Mouse (Mus musculus): ENCODE measurements at regions not wholly inside any gene's neighbourhood (a gene's known extent, or its start where the extent isn't known, plus 50 kb on each side); places are given as distances from the start of the nearest gene placed in this dataset.

DNA sequence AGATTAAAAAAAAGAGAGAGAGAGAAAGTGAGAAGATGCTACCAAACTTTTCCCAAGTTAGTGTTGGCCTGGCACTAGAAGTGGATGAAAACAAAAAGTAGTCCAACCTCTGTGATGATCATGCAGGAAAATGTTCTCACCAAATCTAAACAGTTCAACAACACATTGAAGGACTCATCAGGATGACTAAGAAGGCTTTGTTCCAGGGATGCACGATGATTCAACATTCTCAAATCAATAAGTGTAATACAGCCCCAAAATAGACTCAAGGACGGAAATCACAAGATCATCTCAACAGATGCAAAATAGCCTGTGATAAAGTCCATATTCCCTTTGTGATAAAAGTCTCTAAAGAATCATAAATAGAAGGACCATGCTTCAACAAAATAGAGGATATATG, 106.3 kb downstream of the Cysltr2 start:
- Histone ChIP-seq H3K9ac (no peak overlapping the region), H3K4me2 (replicated peaks) (no peak overlapping the region), H3K27me3 (replicated peaks) (no peaks in the 10 kb centered on the region), H3K36me3 (no peaks in the 10 kb centered on the region), H3K4me1 (replicated peaks) (no peaks in the 10 kb centered on the region), H3K9me3 (no peaks in the 10 kb centered on the region), H3K27ac (no peak overlapping the region), H3K4me3 (replicated peaks) (no peak overlapping the region)
- no peak for ATAC-seq
- WGBS = 74% methylated on average over 2 of the region's 2 CpGs

DNA sequence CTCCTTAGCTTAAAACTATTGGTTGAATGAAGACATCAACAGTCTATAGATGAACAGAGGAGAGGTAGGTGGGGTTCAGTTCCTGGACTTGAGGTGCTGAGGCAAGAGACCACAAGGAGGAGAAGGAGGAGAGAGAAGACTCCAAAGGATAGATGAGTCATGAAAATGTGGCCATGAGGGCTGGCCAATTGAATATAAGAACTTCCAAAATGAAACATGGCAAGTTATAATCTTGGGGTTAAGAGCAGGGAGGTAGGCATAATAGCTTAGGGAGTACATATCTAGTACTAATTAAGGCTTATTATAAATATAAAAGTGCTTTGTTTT, 109.9 kb downstream of the Cysltr2 start:
- no peak overlapping the region for H3K9ac ChIP-seq
- H3K4me1 ChIP-seq (replicated peaks) = no peaks in the 10 kb centered on the region
- ATAC-seq = no peak
- no peaks in the 10 kb centered on the region for H3K9me3 ChIP-seq
- no peak overlapping the region for H3K27ac ChIP-seq
- H3K4me2 ChIP-seq (replicated peaks) = no peak overlapping the region
- no peaks in the 10 kb centered on the region for H3K27me3 ChIP-seq (replicated peaks)
- no peaks in the 10 kb centered on the region for H3K36me3 ChIP-seq
- H3K4me3 ChIP-seq (replicated peaks) = no peak overlapping the region

DNA sequence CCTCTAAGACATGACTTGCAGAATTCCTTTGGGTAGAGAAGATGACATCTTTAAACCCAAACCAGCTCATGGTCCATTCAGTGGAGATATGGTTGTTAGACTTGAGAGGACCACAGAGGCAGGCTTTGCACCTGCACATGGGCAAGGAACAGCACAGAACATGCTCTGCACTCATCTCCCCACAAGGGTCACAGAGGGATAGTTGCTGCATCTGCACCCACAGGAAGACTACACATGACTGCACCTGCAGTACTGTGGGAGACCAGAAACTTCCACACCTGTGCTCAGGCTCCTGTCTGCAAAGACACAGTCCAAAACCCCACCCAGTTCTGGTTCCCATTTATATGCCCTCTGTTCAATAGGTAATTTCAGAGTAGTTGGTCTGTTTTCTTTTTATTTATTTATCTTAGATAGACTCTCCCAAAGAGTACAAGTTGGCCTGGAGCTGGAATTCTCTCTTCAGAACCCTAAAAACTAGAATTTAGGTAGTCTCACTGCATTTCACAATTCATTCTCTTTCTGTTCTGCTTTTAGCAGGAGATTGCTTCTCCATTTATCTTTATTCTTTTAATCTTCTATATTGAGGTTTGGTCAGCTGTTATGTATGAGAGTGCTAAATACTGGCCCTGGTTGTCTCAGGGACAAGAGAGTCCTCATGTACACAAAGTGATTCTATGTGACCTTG, 110.4 kb downstream of the Cysltr2 start:
- H3K4me1 ChIP-seq (replicated peaks) = no peaks in the 10 kb centered on the region
- no peak overlapping the region for H3K4me3 ChIP-seq (replicated peaks)
- no peak overlapping the region for H3K4me2 ChIP-seq (replicated peaks)
- no peak overlapping the region for H3K9ac ChIP-seq
- no peaks in the 10 kb centered on the region for H3K36me3 ChIP-seq
- no peak overlapping the region for H3K27ac ChIP-seq
- H3K9me3 ChIP-seq = no peaks in the 10 kb centered on the region
- ATAC-seq = no peak
- H3K27me3 ChIP-seq (replicated peaks) = no peaks in the 10 kb centered on the region

DNA sequence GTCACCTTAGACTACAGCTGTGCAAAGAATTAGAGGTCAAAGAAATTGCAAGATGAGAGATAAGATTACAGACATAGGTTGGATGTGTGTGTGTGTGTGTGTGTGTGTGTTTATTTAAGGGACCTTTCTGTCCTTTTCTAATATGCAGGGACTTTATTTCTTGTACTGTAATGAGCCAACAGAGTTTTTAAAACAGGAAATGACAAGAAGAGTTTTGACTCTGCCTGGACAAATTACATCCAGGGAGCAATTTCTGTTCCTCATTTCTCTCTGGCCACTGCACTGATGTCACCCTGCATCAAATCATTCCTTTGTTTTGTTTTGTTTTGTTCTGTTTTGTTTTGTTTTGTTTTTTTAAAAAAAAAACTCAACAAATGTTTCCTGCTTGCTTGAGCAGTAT, 115.3 kb downstream of the Cysltr2 start:
- ATAC-seq = no peak
- Histone ChIP-seq H3K4me1 (replicated peaks) (no peaks in the 10 kb centered on the region), H3K4me2 (replicated peaks) (no peak overlapping the region), H3K9ac (no peak overlapping the region), H3K4me3 (replicated peaks) (no peak overlapping the region), H3K27me3 (replicated peaks) (no peaks in the 10 kb centered on the region), H3K36me3 (no peaks in the 10 kb centered on the region), H3K9me3 (no peaks in the 10 kb centered on the region), H3K27ac (no peak overlapping the region)

DNA sequence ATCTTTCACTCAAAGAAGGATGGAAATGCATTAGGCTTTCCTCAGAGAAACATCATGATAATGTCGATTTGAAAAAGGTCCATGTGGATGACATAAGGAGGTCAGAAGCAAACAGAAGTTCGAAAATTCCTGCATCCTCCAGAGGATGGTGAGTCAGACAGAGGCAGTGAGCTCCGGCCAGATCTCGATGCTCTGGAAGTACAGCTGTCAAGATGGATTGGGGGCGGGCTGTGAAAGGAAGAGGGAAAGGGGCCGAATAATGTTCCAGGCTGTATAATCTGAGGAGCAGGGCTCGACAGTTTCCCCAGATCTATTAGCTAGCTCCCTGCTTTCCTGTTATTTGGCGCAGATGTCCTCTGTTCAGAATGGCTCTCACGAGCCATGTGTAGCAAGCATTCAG, 116.6 kb downstream of the Cysltr2 start:
- no peaks in the 10 kb centered on the region for H3K36me3 ChIP-seq
- H3K27ac ChIP-seq = no peak overlapping the region
- H3K4me2 ChIP-seq (replicated peaks) = no peak overlapping the region
- H3K9me3 ChIP-seq = no peaks in the 10 kb centered on the region
- no peak overlapping the region for H3K9ac ChIP-seq
- 54% methylated on average over 9 of the region's 9 CpGs for WGBS
- ATAC-seq = no peak
- H3K27me3 ChIP-seq (replicated peaks) = no peaks in the 10 kb centered on the region
- H3K4me1 ChIP-seq (replicated peaks) = no peaks in the 10 kb centered on the region
- H3K4me3 ChIP-seq (replicated peaks) = no peak overlapping the region

DNA sequence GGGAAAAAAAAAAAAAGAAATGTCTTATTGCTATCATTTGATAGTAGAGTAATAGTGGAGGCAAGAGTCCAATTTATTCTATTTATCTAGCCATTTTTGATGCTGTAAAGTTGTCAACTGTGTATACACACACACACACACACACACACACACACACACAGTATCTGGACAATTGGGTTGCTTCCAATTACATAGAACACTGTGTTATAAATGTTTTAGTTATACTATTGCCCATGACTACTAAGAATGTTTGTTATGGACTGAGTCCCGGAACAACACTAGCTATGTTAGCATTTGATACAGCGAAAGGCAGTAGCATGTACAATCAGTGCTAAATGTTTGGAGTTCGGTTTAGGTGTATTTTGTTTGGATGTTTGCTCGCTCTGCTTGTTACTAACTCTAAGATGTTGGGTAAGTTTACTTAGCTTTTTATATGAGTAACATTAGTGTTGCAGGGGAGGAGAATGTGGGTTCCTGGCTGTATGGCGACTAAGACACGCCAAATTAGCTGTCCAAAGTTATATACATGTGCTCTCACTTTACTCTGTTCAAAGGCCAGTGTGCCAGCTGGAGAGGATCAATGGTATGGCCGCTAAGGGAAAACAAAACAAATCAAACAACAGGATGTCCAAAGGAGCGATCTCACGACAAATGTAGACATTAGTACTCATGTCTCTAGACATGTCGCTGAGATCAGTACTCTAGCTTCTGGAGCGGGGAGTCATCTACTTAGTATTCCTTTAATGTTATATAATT, 147.6 kb downstream of the Cysltr2 start:
- no peak overlapping the region for H3K4me2 ChIP-seq (replicated peaks)
- no peak overlapping the region for H3K9ac ChIP-seq
- no peak overlapping the region for H3K27ac ChIP-seq
- no peaks in the 10 kb centered on the region for H3K9me3 ChIP-seq
- WGBS = 73% methylated on average over 11 of the region's 11 CpGs
- no peaks in the 10 kb centered on the region for H3K36me3 ChIP-seq
- no peaks in the 10 kb centered on the region for H3K4me1 ChIP-seq (replicated peaks)
- no peak for ATAC-seq
- no peak overlapping the region for H3K4me3 ChIP-seq (replicated peaks)
- H3K27me3 ChIP-seq (replicated peaks) = no peaks in the 10 kb centered on the region

DNA sequence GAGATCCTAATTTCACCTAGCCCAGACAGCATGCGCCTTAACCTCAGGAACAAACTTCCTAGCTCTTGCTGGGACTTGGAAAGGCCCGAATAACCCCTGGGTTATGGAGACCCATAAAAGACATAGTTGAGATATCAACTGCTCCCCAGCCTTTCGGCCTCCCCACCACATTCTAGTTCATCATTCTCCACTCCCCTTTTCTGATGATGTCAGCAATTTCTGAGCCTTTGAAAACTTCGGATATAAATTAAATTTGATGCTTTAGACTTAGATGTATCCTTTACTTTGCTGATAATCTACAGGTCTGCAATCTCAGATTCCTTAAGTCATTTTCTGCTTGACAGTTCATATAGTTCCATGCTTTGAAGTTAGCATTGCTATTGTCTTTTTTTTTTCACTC, 149.3 kb downstream of the Cysltr2 start:
- Histone ChIP-seq H3K4me3 (replicated peaks) (no peak overlapping the region), H3K4me2 (replicated peaks) (no peak overlapping the region), H3K4me1 (replicated peaks) (no peaks in the 10 kb centered on the region), H3K27ac (no peak overlapping the region), H3K27me3 (replicated peaks) (no peaks in the 10 kb centered on the region), H3K9ac (no peak overlapping the region), H3K36me3 (no peaks in the 10 kb centered on the region), H3K9me3 (no peaks in the 10 kb centered on the region)
- 90% methylated on average over 4 of the region's 4 CpGs for WGBS
- ATAC-seq = no peak

DNA sequence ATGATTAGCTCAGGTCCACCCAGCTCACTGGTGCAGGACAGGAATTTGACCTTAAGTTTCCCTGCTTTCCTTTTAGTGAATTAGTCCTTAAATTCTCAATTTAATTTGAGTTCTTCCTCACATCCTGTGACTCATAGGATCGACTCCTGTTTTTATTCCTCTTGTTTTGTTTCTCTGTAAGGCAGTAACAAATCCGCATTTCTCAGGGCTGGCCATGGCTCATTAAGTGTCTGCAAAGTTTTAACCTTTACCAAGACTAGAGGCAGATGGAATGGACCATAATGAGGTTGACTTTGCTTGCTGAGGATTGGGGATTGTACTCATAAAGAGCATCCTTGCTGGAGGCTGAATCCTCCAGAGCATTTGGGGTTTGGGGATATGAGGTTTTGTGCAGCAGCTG, 156.6 kb downstream of the Cysltr2 start:
- 74% methylated on average over 2 of the region's 2 CpGs for WGBS
- H3K4me1 ChIP-seq (replicated peaks) = no peaks in the 10 kb centered on the region

DNA sequence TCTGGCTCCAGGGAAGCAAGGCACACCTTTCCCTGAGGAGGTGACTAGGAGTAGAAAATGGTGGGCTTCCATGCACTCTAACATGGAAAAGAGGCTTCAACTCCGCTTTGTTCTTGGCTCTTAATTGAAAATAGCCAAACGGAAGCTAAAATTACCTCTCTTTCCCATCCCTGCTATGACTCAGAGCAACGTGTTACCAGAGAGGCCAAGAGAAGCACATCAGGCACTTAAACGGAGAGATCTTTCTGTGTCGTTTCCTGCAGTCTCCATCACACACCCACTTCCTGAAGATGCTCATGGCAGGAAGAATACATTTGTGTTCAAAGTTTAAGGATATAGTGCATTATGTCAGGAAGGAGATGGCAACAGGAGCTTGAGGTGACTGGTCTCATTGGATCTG, 159.3 kb downstream of the Cysltr2 start:
- no peak for ATAC-seq
- no peaks in the 10 kb centered on the region for H3K4me1 ChIP-seq (replicated peaks)
- H3K4me2 ChIP-seq (replicated peaks) = no peak overlapping the region
- no peak overlapping the region for H3K9ac ChIP-seq
- no peak overlapping the region for H3K27ac ChIP-seq
- 65% methylated on average over 5 of the region's 5 CpGs for WGBS
- no peaks in the 10 kb centered on the region for H3K36me3 ChIP-seq
- no peaks in the 10 kb centered on the region for H3K27me3 ChIP-seq (replicated peaks)
- H3K9me3 ChIP-seq = no peaks in the 10 kb centered on the region
- H3K4me3 ChIP-seq (replicated peaks) = no peak overlapping the region

More for the DNA sequence above, 156.6 kb downstream of the Cysltr2 start:
- no peaks in the 10 kb centered on the region for H3K27me3 ChIP-seq (replicated peaks)
- no peak overlapping the region for H3K4me2 ChIP-seq (replicated peaks)
- no peaks in the 10 kb centered on the region for H3K36me3 ChIP-seq
- ATAC-seq = no peak
- H3K27ac ChIP-seq = no peak overlapping the region
- no peaks in the 10 kb centered on the region for H3K9me3 ChIP-seq
- H3K4me3 ChIP-seq (replicated peaks) = no peak overlapping the region
- H3K9ac ChIP-seq = no peak overlapping the region

DNA sequence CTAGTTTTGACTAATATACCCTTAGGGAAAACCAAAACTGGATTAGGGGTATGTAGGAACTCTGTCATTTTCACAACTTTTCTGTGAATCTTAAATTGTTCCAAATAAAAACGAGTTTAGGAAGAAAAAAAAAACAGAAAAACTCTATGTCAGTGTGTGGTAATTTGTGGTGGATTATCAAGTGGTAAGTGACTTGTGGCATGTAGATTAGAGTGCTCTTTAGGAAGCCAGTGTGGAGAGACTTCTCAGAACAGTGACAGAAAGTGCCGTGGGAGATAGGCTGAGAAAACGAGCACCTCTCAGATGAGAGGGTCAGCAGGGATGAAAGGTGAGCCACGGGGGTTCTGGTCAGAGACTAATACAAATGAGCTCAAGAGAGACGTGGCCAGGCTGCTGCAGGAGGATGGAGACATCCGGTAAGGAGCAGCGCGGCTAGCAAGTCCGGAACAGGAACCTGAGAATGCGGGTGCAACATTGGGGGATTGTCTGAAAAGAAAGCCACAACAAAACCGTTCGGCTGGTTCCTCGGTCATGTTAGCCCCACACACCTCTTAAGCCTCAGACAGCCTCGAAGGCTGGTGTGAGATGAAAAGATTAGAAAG, 161.3 kb downstream of the Cysltr2 start:
- Histone ChIP-seq H3K36me3 (no peaks in the 10 kb centered on the region), H3K27me3 (replicated peaks) (no peaks in the 10 kb centered on the region), H3K4me1 (replicated peaks) (no peaks in the 10 kb centered on the region), H3K9ac (no peak overlapping the region), H3K9me3 (no peaks in the 10 kb centered on the region), H3K27ac (no peak overlapping the region), H3K4me3 (replicated peaks) (no peak overlapping the region), H3K4me2 (replicated peaks) (no peak overlapping the region)
- 38% methylated on average over 14 of the region's 14 CpGs for WGBS
- no peak for ATAC-seq

DNA sequence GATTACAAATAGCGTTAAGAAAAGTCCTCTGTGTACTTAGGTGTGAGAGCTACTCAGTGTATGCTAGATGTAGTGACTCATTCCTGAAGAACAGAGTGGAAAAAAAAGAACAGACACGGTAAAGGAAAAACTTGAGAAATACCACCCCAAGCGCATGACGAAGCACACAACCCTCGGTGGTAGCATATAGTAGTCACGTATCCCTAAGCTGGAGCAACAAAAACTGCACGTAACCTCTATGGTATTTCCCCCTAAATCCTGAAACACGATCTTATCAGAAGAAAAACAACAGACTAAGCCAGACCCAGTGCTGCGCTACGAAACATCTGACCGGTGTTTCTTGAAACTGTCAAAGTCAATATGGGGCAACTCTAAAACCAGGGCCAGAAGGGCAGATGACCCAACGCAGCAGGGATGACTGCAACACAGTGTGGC, 162.0 kb downstream of the Cysltr2 start:
- H3K4me1 ChIP-seq (replicated peaks) = no peaks in the 10 kb centered on the region
- H3K9ac ChIP-seq = no peak overlapping the region
- no peaks in the 10 kb centered on the region for H3K9me3 ChIP-seq
- no peak overlapping the region for H3K4me3 ChIP-seq (replicated peaks)
- H3K27ac ChIP-seq = no peak overlapping the region
- WGBS = 30% methylated on average over 12 of the region's 12 CpGs
- no peak for ATAC-seq
- no peaks in the 10 kb centered on the region for H3K36me3 ChIP-seq
- H3K27me3 ChIP-seq (replicated peaks) = no peaks in the 10 kb centered on the region
- no peak overlapping the region for H3K4me2 ChIP-seq (replicated peaks)

DNA sequence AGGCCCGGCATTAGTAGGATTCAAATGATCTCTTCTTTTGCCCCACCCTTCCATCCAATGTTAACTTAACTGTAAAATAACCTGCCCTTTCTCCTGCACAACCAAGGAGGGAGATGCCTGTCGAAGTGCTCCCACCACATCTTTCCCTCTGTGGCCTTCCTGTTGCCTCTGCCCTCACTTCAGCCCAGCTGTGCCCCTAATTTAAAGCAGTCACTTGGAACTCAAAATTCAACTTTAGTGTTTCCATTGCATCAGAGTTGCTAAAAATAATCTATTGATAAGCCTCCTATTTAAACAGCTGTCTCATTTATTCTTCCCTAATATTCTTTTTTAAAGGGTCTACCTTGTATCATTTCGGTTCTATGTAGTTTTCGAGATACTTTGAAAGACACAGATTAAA, 163.1 kb downstream of the Cysltr2 start:
- 76% methylated on average over 4 of the region's 4 CpGs for WGBS
- H3K27me3 ChIP-seq (replicated peaks) = no peaks in the 10 kb centered on the region
- ATAC-seq = no peak
- no peak overlapping the region for H3K4me2 ChIP-seq (replicated peaks)
- no peak overlapping the region for H3K27ac ChIP-seq
- no peak overlapping the region for H3K4me3 ChIP-seq (replicated peaks)
- H3K4me1 ChIP-seq (replicated peaks) = no peaks in the 10 kb centered on the region
- H3K9me3 ChIP-seq = no peaks in the 10 kb centered on the region
- H3K36me3 ChIP-seq = no peaks in the 10 kb centered on the region
- no peak overlapping the region for H3K9ac ChIP-seq

DNA sequence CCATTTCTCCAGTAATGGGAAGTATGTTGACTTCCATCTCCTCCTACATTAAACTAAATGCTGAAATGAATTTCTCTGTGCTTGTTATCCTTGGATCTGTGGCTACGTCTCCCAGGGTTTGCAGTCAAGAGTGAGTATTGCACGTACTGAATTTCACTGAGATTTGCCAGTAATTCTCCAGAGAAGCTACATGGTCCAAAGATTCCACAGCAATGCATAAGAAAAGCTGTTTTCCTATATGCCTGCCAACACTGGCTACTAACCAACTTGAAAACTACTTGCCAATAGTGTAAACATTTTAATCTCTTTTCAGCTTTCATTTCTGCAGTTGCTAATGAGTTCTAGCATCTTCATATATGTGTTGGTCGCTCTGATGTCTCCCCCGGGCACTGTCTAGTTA, 164.4 kb downstream of the Cysltr2 start:
- 86% methylated on average over 4 of the region's 4 CpGs for WGBS
- ATAC-seq = no peak

More for the DNA sequence above, 164.4 kb downstream of the Cysltr2 start:
- Histone ChIP-seq H3K4me1 (replicated peaks) (no peaks in the 10 kb centered on the region), H3K27me3 (replicated peaks) (no peaks in the 10 kb centered on the region), H3K9me3 (no peaks in the 10 kb centered on the region), H3K4me3 (replicated peaks) (no peak overlapping the region), H3K4me2 (replicated peaks) (no peak overlapping the region), H3K9ac (no peak overlapping the region), H3K27ac (no peak overlapping the region), H3K36me3 (no peaks in the 10 kb centered on the region)
